ENCODE assay signal across 18 mouse cellular contexts in the genomic region with DNA sequence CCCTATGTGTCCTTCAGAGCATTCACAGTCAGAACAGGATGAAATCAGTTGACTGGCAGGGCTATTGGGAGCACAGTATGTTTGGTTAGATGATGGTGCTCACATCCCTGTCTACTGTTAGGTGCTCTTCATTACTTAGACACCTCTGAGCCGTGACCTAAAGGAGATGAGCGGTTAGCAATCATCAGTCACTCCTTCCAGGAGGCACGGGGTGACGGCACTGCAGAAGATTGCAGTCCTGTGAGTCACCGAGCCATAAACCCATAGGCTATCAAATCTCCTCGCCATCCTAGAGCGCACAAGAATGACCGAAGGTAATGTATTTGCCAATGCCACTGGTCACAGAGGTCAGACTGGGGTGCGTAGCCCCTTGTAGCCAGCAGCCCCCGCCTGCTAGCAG.
"Had no signal": no experiment of that assay in that cellular context is flagged by ENCODE, and none has a peak within 500 bp of the region (broad histone marks: within the 10 kb centered on the region; RNA-seq: fewer than 3 reads in every experiment).

No protein-coding gene starts in this region.

- ATAC-seq: liver, embryonic 12.5 days; midbrain, embryonic 13.5 days; midbrain, embryonic 16.5 days had no signal

- H3K27me3 ChIP-seq: limb, embryonic 13.5 days; liver, embryonic 12.5 days; liver, embryonic 15.5 days; lung, embryonic 15.5 days; megakaryocyte, embryonic 14.5 days; stomach, embryonic 15.5 days had no signal

- H3K4me3 ChIP-seq: limb, embryonic 10.5 days; limb, embryonic 13.5 days; liver, embryonic 12.5 days; liver, embryonic 15.5 days; lung, embryonic 15.5 days; megakaryocyte, embryonic 14.5 days; midbrain, embryonic 10.5 days; midbrain, embryonic 13.5 days; stomach, embryonic 15.5 days had no signal

- DNase-seq: kidney, adult 2 months; kidney, postnatal 14 days; kidney, postnatal 4 days; liver; lung, adult 18-20 months; lung, postnatal 10 days; lung, postnatal 36 days; thymus, postnatal 25 days had no signal

- H3K36me3 ChIP-seq: limb, embryonic 10.5 days; limb, embryonic 13.5 days; liver, embryonic 12.5 days; liver, embryonic 15.5 days; lung, embryonic 15.5 days; midbrain, embryonic 10.5 days; midbrain, embryonic 13.5 days; stomach, embryonic 15.5 days had no signal

- H3K9ac ChIP-seq: limb, embryonic 13.5 days; liver, embryonic 12.5 days; liver, embryonic 15.5 days; lung, embryonic 15.5 days; midbrain, embryonic 13.5 days; stomach, embryonic 15.5 days had no signal

- H3K4me2 ChIP-seq: limb, embryonic 13.5 days; liver, embryonic 12.5 days; liver, embryonic 15.5 days; lung, embryonic 15.5 days; midbrain, embryonic 13.5 days; stomach, embryonic 15.5 days had no signal

- H3K9me3 ChIP-seq: limb, embryonic 10.5 days; limb, embryonic 13.5 days; liver, embryonic 12.5 days; liver, embryonic 15.5 days; lung, embryonic 15.5 days; midbrain, embryonic 10.5 days; midbrain, embryonic 13.5 days; stomach, embryonic 15.5 days had no signal

- H3K27ac ChIP-seq: limb, embryonic 10.5 days; limb, embryonic 13.5 days; liver, embryonic 12.5 days; liver, embryonic 15.5 days; lung, embryonic 15.5 days; midbrain, embryonic 10.5 days; midbrain, embryonic 13.5 days; stomach, embryonic 15.5 days had no signal

- H3K4me1 ChIP-seq: limb, embryonic 10.5 days; liver, embryonic 12.5 days; liver, embryonic 15.5 days; megakaryocyte, embryonic 14.5 days; midbrain, embryonic 10.5 days; midbrain, embryonic 13.5 days; stomach, embryonic 15.5 days had no signal
